Mouse (Mus musculus) heart, embryonic 11.5 days (tissue): Measurements from ENCODE around the gene Zfp385b. TPM values are rescaled to one million over a fixed set of nuclear protein-coding genes. Genes with fewer than 3 reads are reported as not detected.

Source experiments
- ATAC-seq: fragments of 200-750 bp; cut with Nextera tagmentation; replicated peaks from 2 replicates; pipeline ENCODE4 v1.8.0; 2017; ENCODE audit warnings: moderate library complexity; ENCODE audit not compliant: insufficient number of reproducible peaks, low FRiP score, low TSS enrichment
- H3K27ac ChIP-seq: fragments of 300-500 bp; sonication (generic); 2 replicates; pipeline ENCODE4 v1.5.1; 2014; ENCODE audit warnings: mild to moderate bottlenecking, low read depth, low read length
- H3K27me3 ChIP-seq: fragments of 300-500 bp; sonication (generic); 2 replicates; pipeline ENCODE4 v1.6.1; 2014; ENCODE audit warnings: mild to moderate bottlenecking, low read length, mixed read lengths; ENCODE audit not compliant: control insufficient read depth, insufficient read depth
- H3K36me3 ChIP-seq: fragments of 300-500 bp; sonication (generic); 2 replicates; pipeline ENCODE4 v1.6.1; 2014; ENCODE audit warnings: mild to moderate bottlenecking, low read length, moderate library complexity, mixed read lengths; ENCODE audit not compliant: control insufficient read depth, insufficient read depth
- H3K4me1 ChIP-seq: fragments of 300-500 bp; sonication (generic); 2 replicates; pipeline ENCODE4 v1.6.1; 2014; ENCODE audit warnings: low read length; ENCODE audit not compliant: control insufficient read depth, insufficient read depth
- H3K4me2 ChIP-seq: fragments of 300-500 bp; sonication (generic); 2 replicates; pipeline ENCODE4 v1.6.1; 2014; ENCODE audit warnings: mild to moderate bottlenecking, moderate library complexity
- H3K4me3 ChIP-seq: fragments of 300-500 bp; sonication (generic); 2 replicates; pipeline ENCODE4 v1.5.1; 2014; ENCODE audit warnings: low read depth, low read length
- H3K9ac ChIP-seq: fragments of 300-500 bp; sonication (generic); 2 replicates; pipeline ENCODE4 v1.6.1; 2014; ENCODE audit warnings: mild to moderate bottlenecking, low read depth, low read length, moderate library complexity
- H3K9me3 ChIP-seq: fragments of 300-500 bp; sonication (generic); replicated peaks from 2 replicates; pipeline ENCODE4 v1.6.1; 2016; ENCODE audit warnings: low read length; ENCODE audit not compliant: control insufficient read depth
- WGBS: fragments of 180-500 bp; shearing (Covaris S2); extraction: QIAGEN DNeasy Blood & Tissue Kit; methylation state at CpG from one replicate; pipeline ENCODE4 v1.1.7; 2014; ENCODE audit not compliant: insufficient replicate concordance; 5-methylcytosine and 5-hydroxymethylcytosine counted together
- polyA plus RNA-seq: library from polyadenylated mRNA; unstranded; fragments of >200 nt; fragmentation: Nextera tagmentation; extraction: Ambion mirVana; gene quantifications from 2 replicates; pipeline ENCODE4 v1.2.1, GENCODE M21; 2014

Zfp385b gene
- polyA plus RNA-seq, 1 experiment from 2014 or later: 3.8 TPM

DNA sequence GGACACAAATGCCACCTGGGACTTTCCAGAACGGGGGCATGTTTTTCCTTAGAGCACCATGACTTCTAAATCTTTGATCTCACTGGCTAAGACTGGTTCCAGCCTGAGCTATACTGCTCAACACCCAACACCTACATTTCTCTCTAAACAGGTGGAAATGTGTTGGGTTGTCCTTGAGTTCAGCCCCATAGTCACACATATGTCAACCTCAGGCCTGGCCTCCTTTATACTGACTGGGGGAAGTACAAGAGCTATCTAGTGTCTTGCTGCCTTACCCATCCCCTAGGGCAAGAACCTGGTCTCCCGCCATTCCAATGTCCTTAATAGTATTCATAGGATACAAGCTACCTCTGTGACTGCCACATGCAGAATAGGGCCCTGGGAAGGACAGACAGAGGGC, 378.8 kb downstream of the Zfp385b start:
- no peak overlapping the region for H3K4me3 ChIP-seq
- no peaks in the 10 kb centered on the region for H3K9me3 ChIP-seq
- no peak for ATAC-seq
- no peak overlapping the region for H3K27ac ChIP-seq
- 83% methylated on average over 2 of the region's 2 CpGs for WGBS
- no peaks in the 10 kb centered on the region for H3K27me3 ChIP-seq
- H3K4me1 ChIP-seq: 0 out of 2 replicates have a peak, but pooled peaks cover 2% of the 10 kb centered on the region
- H3K9ac ChIP-seq: no peak overlapping the region
- H3K36me3 ChIP-seq: no peaks in the 10 kb centered on the region
- no peak overlapping the region for H3K4me2 ChIP-seq

GRCm38 (mm10) chr2:77436241-77436759, 383.1 kb downstream of the Zfp385b start:
- H3K36me3 ChIP-seq: no peaks in the 10 kb centered on the region
- 0 out of 2 replicates have a peak, but pooled peaks cover 2% of the 10 kb centered on the region for H3K4me1 ChIP-seq
- ATAC-seq: no peak
- no peak overlapping the region for H3K4me2 ChIP-seq
- 64% methylated on average over 9 of the region's 9 CpGs for WGBS
- H3K27ac ChIP-seq: no peak overlapping the region
- no peak overlapping the region for H3K9ac ChIP-seq
- H3K4me3 ChIP-seq: no peak overlapping the region
- H3K9me3 ChIP-seq: no peaks in the 10 kb centered on the region
- no peaks in the 10 kb centered on the region for H3K27me3 ChIP-seq

DNA sequence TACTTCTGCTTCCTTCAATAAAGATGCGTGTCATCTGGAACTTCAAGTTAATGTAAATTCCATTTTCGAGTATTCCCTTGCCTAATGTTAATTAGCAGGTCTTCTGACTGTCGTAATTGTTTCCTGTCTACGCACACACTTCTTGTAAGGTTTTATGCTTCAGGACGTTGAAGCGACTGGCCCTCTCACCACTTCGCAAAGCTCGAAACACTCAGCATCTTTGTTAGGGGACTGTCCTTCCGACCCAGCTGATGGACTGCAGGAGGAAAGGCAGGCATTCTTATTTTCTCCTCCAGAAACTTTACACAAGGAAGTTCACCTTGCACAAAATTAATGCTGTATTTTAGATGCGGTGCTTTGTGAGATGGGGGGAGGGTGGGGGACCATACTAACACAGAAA, 400.0 kb downstream of the Zfp385b start:
- no peaks in the 10 kb centered on the region for H3K4me1 ChIP-seq
- H3K4me2 ChIP-seq: no peak overlapping the region
- no peak overlapping the region for H3K9ac ChIP-seq
- H3K36me3 ChIP-seq: no peaks in the 10 kb centered on the region
- 71% methylated on average over 10 of the region's 10 CpGs for WGBS
- no peak overlapping the region for H3K4me3 ChIP-seq
- no peaks in the 10 kb centered on the region for H3K27me3 ChIP-seq
- no peak overlapping the region for H3K27ac ChIP-seq
- ATAC-seq: no peak
- H3K9me3 ChIP-seq: no peaks in the 10 kb centered on the region

GRCm38 (mm10) chr2:77418078-77418477, 401.4 kb downstream of the Zfp385b start:
- Histone ChIP-seq H3K4me3 (no peak overlapping the region), H3K9me3 (no peaks in the 10 kb centered on the region), H3K9ac (no peak overlapping the region), H3K27ac (no peak overlapping the region), H3K36me3 (no peaks in the 10 kb centered on the region), H3K4me1 (no peaks in the 10 kb centered on the region), H3K4me2 (no peak overlapping the region), H3K27me3 (no peaks in the 10 kb centered on the region)
- ATAC-seq: no peak
- 64% methylated on average over 5 of the region's 5 CpGs for WGBS

- H3K27me3 ChIP-seq: no peaks in the 10 kb centered on the region
- 89% methylated on average over 9 of the region's 9 CpGs for WGBS
- ATAC-seq: no peak
- H3K9me3 ChIP-seq: no peaks in the 10 kb centered on the region
- no peak overlapping the region for H3K4me2 ChIP-seq
- H3K4me1 ChIP-seq: no peaks in the 10 kb centered on the region
- no peak overlapping the region for H3K9ac ChIP-seq
- H3K36me3 ChIP-seq: no peaks in the 10 kb centered on the region
- no peak overlapping the region for H3K27ac ChIP-seq
- H3K4me3 ChIP-seq: no peak overlapping the region
Observed at GRCm38 (mm10) chr2:77412171-77412570, 407.3 kb downstream of the Zfp385b start.

- Histone ChIP-seq H3K9ac (no peak overlapping the region), H3K4me1 (no peaks in the 10 kb centered on the region), H3K27me3 (no peaks in the 10 kb centered on the region), H3K27ac (no peak overlapping the region), H3K9me3 (no peaks in the 10 kb centered on the region), H3K4me2 (no peak overlapping the region), H3K4me3 (no peak overlapping the region), H3K36me3 (no peaks in the 10 kb centered on the region)
- ATAC-seq: no peak
- 71% methylated on average over 13 of the region's 13 CpGs for WGBS
Observed at GRCm38 (mm10) chr2:77411612-77412011, 407.8 kb downstream of the Zfp385b start.

GRCm38 (mm10) chr2:77409521-77410135, 409.8 kb downstream of the Zfp385b start:
- H3K4me3 ChIP-seq: no peak overlapping the region
- H3K27me3 ChIP-seq: no peaks in the 10 kb centered on the region
- H3K4me1 ChIP-seq: no peaks in the 10 kb centered on the region
- H3K9ac ChIP-seq: no peak overlapping the region
- H3K36me3 ChIP-seq: no peaks in the 10 kb centered on the region
- WGBS: 54% methylated on average over 4 of the region's 5 CpGs
- ATAC-seq: no peak
- H3K9me3 ChIP-seq: no peaks in the 10 kb centered on the region
- H3K4me2 ChIP-seq: no peak overlapping the region
- H3K27ac ChIP-seq: no peak overlapping the region

GRCm38 (mm10) chr2:77408972-77409371, 410.5 kb downstream of the Zfp385b start:
- Histone ChIP-seq H3K9ac (no peak overlapping the region), H3K4me2 (no peak overlapping the region), H3K4me1 (no peaks in the 10 kb centered on the region), H3K4me3 (no peak overlapping the region), H3K36me3 (no peaks in the 10 kb centered on the region), H3K27me3 (no peaks in the 10 kb centered on the region), H3K9me3 (no peaks in the 10 kb centered on the region), H3K27ac (no peak overlapping the region)
- WGBS: 60% methylated on average over 7 of the region's 7 CpGs
- no peak for ATAC-seq

GRCm38 (mm10) chr2:77402329-77402728, 417.1 kb downstream of the Zfp385b start:
- 19% methylated on average over 13 of the region's 13 CpGs for WGBS
- Histone ChIP-seq H3K9me3 (no peaks in the 10 kb centered on the region), H3K27me3 (peaks cover 2% of the 10 kb centered on the region; the same call in 1 of the 2 replicates), H3K36me3 (no peaks in the 10 kb centered on the region), H3K4me3 (peak overlapping the region; percentile 35), H3K4me2 (peak overlapping the region; percentile 79), H3K27ac (no peak overlapping the region), H3K4me1 (peaks cover 4% of the 10 kb centered on the region; the same call in 1 of the 2 replicates), H3K9ac (no peak overlapping the region)
- ATAC-seq: no peak
